Mouse (Mus musculus) B cell, adult 2 months (primary cell): ENCODE data around the gene Gm21366.
"Not testable (repeated sequence)": the region's sequence is repeated elsewhere in the genome, so short reads cannot be mapped to it uniquely, and the experiment has no call there.

ENCODE experiments used
- DNase-seq, 2 experiments: peaks; one replicate each; pipeline ENCODE4 v3.0.0; 2022

Gm21366 gene

DNA sequence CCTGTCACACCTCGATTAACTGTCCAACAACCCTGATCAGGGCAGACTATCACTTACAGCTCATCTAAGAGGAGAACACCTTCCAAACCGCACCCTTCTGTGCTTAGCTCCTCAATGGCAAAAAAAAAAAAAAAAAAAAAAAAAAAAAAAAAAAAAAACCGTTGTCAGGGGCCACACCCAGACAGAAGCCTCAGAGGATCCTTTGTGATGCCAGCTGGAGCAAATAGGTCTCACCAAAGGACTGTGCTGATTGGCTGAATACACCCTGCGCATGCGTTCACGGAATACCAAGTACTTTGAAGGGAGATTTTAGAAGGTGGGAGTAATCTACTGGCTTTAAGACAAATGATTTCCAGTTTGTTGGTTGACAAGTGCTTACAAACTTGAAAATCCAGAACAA lies at the start of gene Gm21366:
Gm21366 (minus strand) TSS at position 101 of the 400 bp plus-strand sequence.
- DNase-seq = not testable (repeated sequence)
